Mouse (Mus musculus) left cerebral cortex, postnatal 36 days (tissue): ENCODE data around the gene Cdc14b. TPM values are rescaled to one million over a fixed set of nuclear protein-coding genes. Genes with fewer than 3 reads are reported as not detected.
"Not testable (repeated sequence)": the region's sequence is repeated elsewhere in the genome, so short reads cannot be mapped to it uniquely, and the experiment has no call there.

Experiments used
- DNase-seq, 2 experiments: peaks; one replicate each; pipeline ENCODE4 v3.0.0; 2021 to 2022; ENCODE audit warnings: low spot score in 2 of 2, mixed read lengths in 1 of 2
- intact Hi-C: fragments of 180-260 bp; cut with DNase I; formaldehyde crosslinking; loops from one replicate; pipeline ENCODE4 v1.15.1; 2025
- total RNA-seq, 2 experiments: library from RNA; stranded (reverse); gene quantifications; 2 replicates each; pipeline ENCODE4 v1.2.3; 2021

Cdc14b gene
- total RNA-seq, 2 experiments from 2014 or later = 10.5 to 12.3 TPM

DNA sequence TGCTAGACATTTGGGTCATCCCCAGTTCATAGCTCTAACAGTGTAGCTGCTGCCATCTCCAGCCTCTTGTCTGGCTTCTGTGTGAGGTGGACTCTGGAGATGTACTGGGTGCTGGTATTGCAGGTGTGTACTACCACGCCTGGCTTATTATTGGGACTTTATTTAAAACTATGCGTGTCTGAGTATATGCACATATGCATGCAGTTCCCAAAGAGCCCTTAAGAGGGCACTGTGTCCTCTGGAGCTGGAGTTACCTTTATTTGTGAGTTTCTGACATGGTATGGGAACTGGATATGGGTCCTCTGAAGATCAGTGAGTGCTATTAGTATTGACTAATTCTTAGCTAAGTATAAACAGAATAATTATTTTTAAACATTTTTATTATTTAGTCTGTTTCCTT, 9.6 kb upstream of the Cdc14b start:
- intact Hi-C loops = no loop called here
- no peak for DNase-seq

- no peak for DNase-seq
- intact Hi-C loops = no loop called here
These were observed 5.8 kb upstream of the Cdc14b start for GRCm38 (mm10) chr13:64280940-64281339.

DNA sequence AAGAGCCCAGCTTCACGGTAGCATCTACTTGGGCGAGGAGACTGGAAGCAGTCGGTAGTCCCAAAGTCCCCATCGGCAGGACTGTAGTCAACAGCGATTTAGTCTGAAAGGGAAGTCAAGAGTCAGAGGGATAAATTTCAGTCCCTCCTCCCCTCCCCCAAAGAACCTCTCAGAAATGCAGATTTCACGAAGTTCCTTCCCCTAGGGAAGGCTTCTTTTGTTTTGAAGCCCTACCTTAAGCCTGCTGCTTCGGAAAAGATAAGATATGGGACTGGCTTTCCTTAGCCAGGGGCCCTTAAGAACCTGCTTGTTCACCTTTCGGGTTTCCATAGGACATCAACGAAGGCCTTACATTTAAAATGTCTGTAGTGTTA, 651 bp upstream of the Cdc14b start:
- DNase-seq = no peak
- intact Hi-C loops = no loop called here

GRCm38 (mm10) chr13:64273891-64274844, 922 bp downstream of the Cdc14b start:
- intact Hi-C loops = no loop called here
- peak; percentile 25 to 31 for DNase-seq

GRCm38 (mm10) chr13:64273352-64273751, 1.7 kb downstream of the Cdc14b start:
- intact Hi-C loops = no loop called here
- DNase-seq = no peak

- intact Hi-C loops = no loop called here
These were observed 6.7 kb downstream of the Cdc14b start for GRCm38 (mm10) chr13:64268384-64268783.

DNA sequence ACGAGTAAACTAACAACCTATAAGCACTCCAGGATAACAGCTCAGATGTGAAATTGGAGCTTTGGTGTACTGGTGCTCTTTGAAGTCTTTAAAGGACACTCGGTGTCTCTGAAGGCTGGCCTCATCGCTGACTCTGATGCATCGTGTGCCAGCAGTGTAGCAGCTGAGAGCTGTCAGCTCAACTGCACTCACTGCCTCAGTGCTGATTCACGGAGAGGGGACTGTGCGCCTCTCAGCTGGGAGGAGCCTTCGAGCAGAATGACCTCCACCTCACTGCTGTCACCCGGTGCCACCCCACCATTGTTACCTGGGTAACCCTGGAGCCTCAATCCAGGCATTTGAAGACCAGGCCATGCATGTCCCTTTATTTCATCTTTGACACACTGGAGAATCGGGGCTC, 7.9 kb downstream of the Cdc14b start:
- intact Hi-C loops = no loop called here
- DNase-seq = no peak

More at GRCm38 (mm10) chr13:64268384-64268783, 6.7 kb downstream of the Cdc14b start:
- no peak for DNase-seq

- DNase-seq = no peak
- intact Hi-C loops = no loop called here
These were observed 10.5 kb downstream of the Cdc14b start for GRCm38 (mm10) chr13:64264586-64264985.

GRCm38 (mm10) chr13:64259903-64260302, 15.2 kb downstream of the Cdc14b start:
- DNase-seq = no peak
- intact Hi-C loops = no loop called here

DNA sequence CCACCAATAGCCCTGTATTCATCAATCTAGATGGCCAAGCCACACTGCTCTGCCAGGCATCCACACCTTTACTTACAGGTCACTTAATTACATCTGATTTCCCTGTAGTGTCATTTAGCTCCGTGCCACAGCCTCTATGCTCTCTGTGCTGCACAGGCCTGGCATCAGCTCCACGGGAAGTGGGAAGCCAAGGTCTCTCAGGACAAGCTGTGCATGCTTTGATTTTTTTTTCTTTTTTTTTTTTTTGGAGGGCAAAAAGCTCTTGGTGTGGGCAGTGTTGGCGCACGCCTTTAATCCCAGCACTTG, 16.6 kb downstream of the Cdc14b start:
- DNase-seq = no peak
- intact Hi-C loops = no loop called here

- DNase-seq = no peak
- intact Hi-C loops = no loop called here
These were observed 17.1 kb downstream of the Cdc14b start for GRCm38 (mm10) chr13:64257814-64258515.

DNA sequence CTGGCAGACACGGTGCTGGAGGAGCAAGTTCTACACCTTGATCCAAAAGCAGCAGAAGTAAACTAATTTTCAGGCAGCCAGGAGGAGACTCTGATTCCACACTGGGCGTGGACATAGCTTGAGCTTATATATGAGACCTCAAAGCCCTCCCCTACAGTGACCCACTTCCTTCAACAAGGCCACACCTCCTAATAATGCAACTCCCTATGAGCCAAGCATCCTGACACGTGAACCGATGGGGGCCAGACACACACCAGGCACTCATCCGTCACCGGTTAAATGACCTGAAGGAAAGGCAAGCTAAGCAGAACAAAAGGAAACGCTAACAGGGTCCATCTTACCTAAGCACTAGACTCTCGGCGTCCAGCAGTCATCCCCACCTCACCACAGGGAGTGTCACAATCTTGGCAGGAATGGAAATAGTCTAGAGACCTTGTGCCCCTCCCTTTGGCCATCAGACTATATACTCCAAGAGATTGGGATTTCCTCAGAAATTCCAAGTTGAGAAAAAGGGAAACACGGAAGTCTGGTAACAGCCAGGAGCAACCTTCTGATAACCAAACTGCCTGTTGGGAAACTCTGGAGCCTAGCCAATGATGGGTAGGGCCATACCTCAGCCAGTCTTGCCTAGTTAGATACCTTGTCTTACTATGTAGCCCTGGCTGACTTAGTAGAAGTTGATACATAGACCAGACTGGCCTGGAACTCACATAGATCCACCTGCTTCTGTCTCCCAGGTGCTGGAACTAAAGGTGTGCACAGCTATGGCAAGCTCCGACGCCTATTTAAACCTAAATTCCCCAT, 17.9 kb downstream of the Cdc14b start:
- intact Hi-C loops = no loop called here
- no peak for DNase-seq

- intact Hi-C loops, DNase-seq: not testable (repeated sequence)
These were observed 20.9 kb downstream of the Cdc14b start for GRCm38 (mm10) chr13:64254185-64254584.

DNA sequence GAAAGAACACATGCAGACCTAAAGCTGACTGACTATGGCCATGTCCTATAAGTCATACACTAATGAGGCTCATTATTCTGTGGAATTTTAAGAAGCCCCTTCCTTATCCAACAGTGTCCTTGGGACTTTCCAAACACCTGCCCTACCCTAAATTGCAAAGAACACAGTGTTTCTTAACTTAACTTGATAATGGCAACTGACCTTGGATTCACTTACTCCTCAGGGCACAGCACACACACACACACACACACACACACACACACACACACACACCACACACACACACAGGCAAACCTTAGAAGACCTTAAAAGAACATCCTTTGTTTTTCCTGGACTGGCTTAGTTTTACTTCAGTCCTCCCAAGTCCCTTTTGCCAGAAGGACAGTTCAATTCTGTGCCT, 21.4 kb downstream of the Cdc14b start:
- no peak for DNase-seq
- intact Hi-C loops = no loop called here

DNA sequence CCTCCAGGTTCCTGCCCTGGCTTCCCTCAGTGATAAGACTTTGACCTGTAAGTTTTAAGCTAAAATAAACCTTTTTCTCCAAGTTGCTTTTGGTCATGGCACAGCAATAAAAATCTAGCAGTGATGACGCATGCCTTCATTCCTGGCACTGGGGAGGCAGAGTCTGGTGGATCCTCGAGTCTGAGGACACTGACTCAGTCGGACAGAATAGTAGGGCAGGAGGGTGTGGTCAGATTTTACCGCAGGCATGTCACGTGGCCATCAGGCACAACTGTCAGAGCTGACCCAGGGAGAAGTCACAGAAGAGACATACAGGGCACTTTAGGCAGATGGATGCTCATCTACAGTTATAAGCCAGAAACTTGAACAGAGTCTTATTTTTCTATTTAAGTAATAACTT, 22.9 kb downstream of the Cdc14b start:
- intact Hi-C loops = no loop called here
- no peak for DNase-seq

DNA sequence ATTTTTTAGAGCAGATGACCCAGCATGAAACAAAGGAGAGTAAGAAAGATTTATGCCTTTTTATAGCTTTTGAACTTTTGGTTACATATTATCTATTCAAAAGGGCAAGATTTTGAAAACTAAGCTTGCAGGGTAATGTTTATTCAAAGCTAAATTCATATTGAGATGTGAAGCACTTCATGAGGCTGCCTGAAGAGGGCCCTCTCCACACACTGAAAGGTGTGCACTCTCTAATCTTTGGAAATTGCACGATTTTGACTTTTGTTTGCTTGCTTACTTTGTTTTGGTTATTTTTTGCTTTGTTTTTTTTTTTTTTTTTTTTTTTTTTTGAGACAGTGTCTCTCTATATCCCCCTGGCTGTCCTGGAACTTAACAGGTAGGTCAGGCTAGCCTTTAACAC, 24.7 kb downstream of the Cdc14b start:
- no peak for DNase-seq
- intact Hi-C loops = no loop called here

- intact Hi-C loops = loop anchor here (2.0 kb wide), 1 partner anchor 58 kb away; no protein-coding TSS in a partner anchor
These were observed 26.1 kb downstream of the Cdc14b start for GRCm38 (mm10) chr13:64248775-64249524.

DNA sequence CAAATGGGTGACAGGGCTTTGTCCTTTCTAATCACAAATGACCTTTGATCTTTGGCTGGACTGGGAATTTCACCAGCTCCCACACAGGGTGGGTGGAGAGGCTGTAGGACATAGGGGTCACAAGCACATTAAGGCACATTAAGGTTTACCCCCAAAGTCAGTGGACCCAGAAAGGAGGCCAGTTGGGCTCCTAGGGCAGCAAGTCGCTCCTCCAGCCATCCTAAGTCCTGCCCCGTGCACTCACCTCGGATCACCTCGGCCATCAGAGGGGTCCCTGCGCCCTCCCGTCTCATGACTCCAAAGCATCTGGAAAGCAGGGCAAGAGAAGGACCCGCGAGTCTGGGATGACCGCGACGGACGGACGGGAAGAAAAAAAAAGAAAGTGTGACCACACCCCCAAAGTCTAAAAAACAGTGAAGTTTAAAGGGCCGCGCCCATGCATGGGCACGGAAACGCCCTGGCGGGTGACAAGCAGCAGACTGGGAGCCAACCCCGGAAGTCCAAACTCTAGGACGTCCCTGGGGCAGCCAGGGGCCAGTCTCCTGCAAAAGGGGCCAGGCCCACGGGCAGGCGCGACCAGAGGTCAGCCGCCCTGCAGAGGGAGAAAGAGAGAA, 26.8 kb downstream of the Cdc14b start:
- peak in 1 of 2 experiments; percentile 15 for DNase-seq
- intact Hi-C loops = loop anchor here (2.0 kb wide), 1 partner anchor 59 kb away; no protein-coding TSS in a partner anchor

More at GRCm38 (mm10) chr13:64248775-64249524, 26.1 kb downstream of the Cdc14b start:
- DNase-seq = peak; percentile 66 to 75

DNA sequence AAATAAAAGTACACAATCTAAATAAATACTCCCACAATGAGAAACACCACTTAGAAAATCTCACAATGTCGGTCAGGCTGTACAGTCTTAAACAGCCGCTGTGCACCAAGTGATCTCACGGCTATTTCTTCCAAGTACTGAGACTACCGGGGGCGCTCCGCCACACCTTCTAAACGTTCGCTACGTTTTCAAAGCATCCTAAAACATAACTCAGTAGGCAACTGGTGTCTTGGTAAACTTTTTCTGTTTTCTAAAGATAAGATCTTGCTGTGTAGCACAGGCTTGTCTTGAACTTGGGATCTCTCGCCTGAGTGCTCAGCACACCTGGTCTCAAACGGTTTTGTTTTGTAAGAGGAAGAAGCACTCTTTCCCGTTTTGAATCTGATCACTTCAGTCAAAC, 29.0 kb downstream of the Cdc14b start:
- no peak for DNase-seq
- intact Hi-C loops = no loop called here
